Mouse (Mus musculus): ENCODE measurements around the gene 2300002M23Rik. TPM values are rescaled to one million over a fixed set of nuclear protein-coding genes. Genes with fewer than 3 reads are reported as not detected.

2300002M23Rik gene
- total RNA-seq, 1 experiment from 2014 or later, result not detected

DNA sequence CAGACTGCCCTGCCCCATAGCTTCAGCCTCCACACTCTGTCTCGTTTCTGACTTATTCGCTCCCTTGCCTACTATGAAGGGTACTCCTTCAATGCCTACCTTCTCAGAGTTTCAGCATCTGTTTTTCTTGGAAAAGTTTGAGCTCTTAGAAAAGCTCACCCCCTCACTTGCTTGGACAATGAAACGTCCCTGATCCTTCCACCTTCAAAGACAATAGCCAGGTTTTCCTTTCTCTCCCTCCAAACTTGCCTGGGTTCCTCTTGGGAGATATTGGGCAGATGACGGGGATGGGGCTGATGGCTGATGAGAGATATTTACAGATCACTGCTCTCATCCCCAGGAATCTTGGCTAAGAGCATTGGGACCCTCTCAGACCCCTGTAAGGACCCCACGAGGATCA is 12.9 kb upstream of the 2300002M23Rik start:
- no peak for ATAC-seq (replicated peaks; ENCODE audit: insufficient number of reproducible peaks, low FRiP score, low TSS enrichment, poor library complexity, severe bottlenecking)

- no peak for ATAC-seq (replicated peaks; ENCODE audit: insufficient number of reproducible peaks, low FRiP score, low TSS enrichment, poor library complexity, severe bottlenecking)
These were observed 12.4 kb upstream of the 2300002M23Rik start for GRCm38 (mm10) chr17:35554761-35555397.

DNA sequence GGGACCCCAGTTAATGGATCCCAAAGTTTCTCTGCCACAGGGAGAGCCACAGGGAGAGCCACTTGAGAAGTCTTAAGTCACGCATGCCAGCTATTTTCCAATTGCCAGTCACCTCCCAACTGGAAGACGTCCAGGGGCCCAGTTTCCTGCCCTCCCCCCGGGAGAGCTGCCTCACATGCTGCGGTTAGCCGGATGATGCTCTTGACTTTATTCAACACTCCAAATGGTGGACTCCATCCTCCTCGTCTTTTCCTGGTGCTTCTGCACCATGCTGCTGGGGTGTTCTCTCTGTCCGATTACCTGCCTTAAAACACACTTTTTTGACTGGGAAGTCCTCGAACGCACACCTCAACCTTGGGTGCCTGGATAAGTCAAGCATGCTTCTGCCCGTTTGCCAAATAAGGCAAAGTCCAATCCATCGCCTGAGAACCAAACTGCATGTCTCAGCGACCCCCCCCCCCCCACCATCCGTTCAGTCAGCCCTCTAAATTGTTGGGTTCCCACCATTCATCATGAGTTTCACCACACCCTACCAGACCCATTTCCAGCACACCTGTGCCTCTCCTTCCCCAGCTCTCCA is 11.0 kb upstream of the 2300002M23Rik start:
- no peak for ATAC-seq (replicated peaks; ENCODE audit: insufficient number of reproducible peaks, low FRiP score, low TSS enrichment, poor library complexity, severe bottlenecking)

DNA sequence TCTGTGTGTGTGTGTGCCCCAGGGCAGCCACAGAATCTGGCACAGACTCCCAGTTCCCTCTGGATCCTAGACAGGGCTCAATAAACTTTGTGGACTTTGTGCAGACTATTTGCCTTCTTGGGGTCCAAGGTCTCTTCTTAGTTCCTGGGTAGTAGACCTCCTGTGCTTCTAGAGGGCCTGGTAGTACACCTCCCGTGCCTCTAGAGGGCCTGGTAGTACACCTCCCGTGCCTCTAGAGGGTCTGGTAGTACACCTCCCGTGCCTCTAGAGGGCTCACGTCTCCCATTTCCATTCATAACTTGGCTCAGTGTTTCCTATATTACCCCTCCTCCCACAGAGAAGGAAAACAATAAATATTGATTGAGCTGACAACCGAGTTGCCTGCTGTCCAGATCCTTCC is 10.4 kb upstream of the 2300002M23Rik start:
- ATAC-seq (replicated peaks; ENCODE audit: insufficient number of reproducible peaks, low FRiP score, low TSS enrichment, poor library complexity, severe bottlenecking), result peak; percentile 47; the same call in 1 of the 2 replicates

GRCm38 (mm10) chr17:35557351-35557750 is 9.9 kb upstream of the 2300002M23Rik start:
- no peak; the same call in 1 of the 2 replicates for ATAC-seq (replicated peaks; ENCODE audit: insufficient number of reproducible peaks, low FRiP score, low TSS enrichment, poor library complexity, severe bottlenecking)

DNA sequence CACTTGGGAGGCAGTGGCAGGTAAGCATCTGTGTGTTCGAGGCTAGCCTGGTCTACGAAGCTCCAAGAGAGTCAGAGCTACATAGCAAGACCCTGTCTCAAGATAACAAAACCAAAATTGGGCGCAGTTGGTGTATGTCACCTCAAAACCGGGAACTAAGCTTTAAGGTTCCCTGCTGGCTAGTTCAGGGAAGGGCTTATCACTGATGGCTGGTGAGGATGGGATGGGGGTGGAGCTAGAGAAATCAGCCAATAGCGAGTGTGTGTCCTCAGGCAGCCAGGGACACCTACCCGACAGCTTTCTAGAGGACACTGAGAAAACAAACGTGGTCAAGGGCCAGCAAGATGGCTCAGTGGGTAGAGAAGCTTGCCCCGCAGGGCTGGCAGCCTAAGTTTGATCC is 9.0 kb upstream of the 2300002M23Rik start:
- no peak for ATAC-seq (replicated peaks; ENCODE audit: insufficient number of reproducible peaks, low FRiP score, low TSS enrichment, poor library complexity, severe bottlenecking)

GRCm38 (mm10) chr17:35567767-35568166 is 517 bp downstream of the 2300002M23Rik start:
- ATAC-seq (replicated peaks; ENCODE audit: insufficient number of reproducible peaks, low FRiP score, low TSS enrichment, poor library complexity, severe bottlenecking), result no peak

GRCm38 (mm10) chr17:35569091-35569944 is 2.1 kb downstream of the 2300002M23Rik start:
- ATAC-seq (replicated peaks; ENCODE audit: insufficient number of reproducible peaks, low FRiP score, low TSS enrichment, poor library complexity, severe bottlenecking), result no peak

DNA sequence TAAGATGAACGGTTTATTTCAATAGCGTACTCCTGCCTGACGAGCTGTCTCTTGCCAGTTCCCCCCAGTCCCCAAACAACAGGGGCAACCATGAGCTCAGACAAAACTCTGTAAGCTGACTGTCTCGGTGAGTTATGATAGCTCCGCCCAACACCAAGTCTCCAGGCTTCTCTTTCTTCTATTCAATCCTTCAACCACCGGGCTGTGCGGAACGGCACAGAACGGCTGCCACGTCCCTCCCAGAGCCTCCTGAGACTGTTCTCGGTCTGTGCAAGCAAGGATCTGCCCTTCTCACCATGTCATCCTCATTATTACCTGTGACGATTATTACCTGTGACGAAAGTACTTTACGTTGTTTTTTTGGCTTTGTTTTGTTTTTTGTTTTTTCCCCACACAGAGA is 3.6 kb downstream of the 2300002M23Rik start:
- ATAC-seq (replicated peaks; ENCODE audit: insufficient number of reproducible peaks, low FRiP score, low TSS enrichment, poor library complexity, severe bottlenecking), result no peak

DNA sequence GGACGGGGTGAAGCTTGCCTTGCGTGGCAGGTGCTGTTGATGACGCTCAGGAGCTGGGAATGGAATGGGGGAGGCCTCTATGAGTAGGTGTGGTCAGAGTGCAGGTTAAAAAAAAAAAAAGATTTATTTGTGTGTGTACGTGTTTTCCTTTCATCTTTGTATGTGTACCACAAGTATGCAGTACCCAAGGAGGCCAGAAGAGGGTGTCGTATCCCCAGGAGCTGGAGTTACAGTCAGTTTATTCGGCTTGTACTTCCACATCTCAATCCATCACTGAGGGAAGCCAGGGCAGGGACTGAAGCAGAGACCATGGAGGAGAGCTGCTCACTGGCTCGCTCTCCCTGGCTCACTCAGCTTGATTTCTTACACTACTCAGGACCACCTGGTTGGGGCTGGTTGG is 4.2 kb downstream of the 2300002M23Rik start:
- ATAC-seq (replicated peaks; ENCODE audit: insufficient number of reproducible peaks, low FRiP score, low TSS enrichment, poor library complexity, severe bottlenecking), result no peak

DNA sequence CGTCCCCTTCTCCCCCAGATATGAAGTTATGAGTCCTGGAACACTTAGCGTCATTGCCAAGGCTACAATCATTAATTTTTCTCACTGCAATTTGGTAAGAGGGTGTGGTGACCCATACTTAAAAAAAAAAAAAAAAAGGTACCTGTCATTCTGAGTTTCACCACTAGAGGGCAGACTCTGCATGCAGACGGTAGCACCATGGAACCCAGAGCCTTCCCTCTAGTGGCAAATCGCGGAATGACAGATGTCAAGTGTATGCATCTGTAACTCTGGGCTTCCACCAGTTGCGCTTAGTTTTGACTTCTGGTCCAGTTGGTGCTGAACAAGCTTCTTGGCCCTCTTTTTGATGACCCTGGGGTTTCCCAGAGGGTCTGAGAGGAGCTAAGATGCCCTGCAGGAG is 11.0 kb downstream of the 2300002M23Rik start:
- ATAC-seq (replicated peaks; ENCODE audit: insufficient number of reproducible peaks, low FRiP score, low TSS enrichment, poor library complexity, severe bottlenecking), result peak; percentile 83

DNA sequence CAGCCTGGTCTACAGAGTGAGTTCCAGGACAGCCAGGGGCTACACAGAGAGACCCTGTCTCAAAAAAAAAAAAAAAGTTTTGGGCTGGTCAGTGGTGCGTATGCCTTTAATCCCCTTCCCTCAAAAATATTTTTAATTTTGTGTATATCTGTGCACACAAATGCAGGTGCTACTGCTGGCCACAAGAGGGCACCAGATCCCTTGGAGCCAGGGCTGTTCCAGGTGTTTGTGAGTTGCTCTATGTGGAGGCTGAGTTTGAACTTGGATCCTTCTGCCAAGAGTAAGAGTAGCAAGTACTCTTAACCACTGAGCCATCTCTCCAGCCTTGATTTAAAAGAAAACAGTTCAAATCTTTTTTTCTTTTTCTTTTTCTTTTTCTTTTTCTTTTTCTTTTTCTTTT is 15.7 kb downstream of the 2300002M23Rik start:
- ATAC-seq (replicated peaks; ENCODE audit: insufficient number of reproducible peaks, low FRiP score, low TSS enrichment, poor library complexity, severe bottlenecking), result no peak

DNA sequence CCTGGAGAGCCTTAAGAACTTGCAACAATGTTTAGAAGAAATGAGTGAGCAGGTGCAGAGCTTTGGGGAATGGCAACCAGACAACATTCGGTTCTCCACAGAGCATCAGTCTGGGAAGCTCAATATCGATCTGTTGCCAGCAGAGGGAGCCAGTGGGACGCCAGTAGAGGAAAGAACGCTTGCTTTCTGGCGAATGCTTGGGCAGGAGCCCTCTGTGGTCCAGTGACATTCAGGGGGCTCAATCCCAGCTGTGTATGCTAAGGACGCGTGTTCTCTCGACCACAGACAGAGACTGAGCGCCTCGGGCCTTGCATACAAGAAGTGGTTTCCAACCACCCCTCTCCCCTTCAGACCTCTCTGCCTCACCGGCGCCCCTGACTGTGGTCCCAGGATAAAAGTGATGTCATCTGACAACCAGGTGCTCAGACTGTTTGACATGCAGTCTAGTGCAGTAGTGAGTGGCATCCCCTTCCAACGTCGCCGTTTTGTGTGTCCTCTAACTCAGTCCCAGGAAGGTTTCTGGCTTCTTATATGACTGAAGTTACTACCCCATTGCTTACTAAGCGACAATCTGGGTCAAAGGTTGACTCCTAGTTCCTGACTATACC is 17.2 kb downstream of the 2300002M23Rik start:
- peak; percentile 75; the same call in 1 of the 2 replicates for ATAC-seq (replicated peaks; ENCODE audit: insufficient number of reproducible peaks, low FRiP score, low TSS enrichment, poor library complexity, severe bottlenecking)

- ATAC-seq (replicated peaks; ENCODE audit: insufficient number of reproducible peaks, low FRiP score, low TSS enrichment, poor library complexity, severe bottlenecking), result no peak
These were observed 20.0 kb downstream of the 2300002M23Rik start for GRCm38 (mm10) chr17:35587291-35587690.

DNA sequence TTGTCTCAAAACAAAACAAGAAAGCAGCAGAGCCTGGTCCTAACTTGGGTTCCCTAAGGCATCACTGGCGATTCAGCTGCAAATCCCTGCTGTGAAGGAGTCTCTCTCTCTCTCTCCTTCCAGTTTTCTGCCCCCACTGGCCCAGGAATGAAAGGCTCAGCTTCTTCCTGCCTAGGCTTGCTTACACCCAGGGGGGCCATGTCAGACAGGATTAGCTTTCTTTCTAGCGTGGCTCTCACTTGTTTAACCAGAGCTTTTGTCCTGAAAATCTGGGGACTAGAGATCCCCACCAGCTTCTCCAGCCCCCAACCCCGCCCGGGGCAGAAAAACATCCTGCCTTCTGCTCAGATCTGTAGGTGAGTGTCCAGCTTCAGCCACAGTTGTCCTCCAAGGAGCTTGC is 21.1 kb downstream of the 2300002M23Rik start:
- no peak for ATAC-seq (replicated peaks; ENCODE audit: insufficient number of reproducible peaks, low FRiP score, low TSS enrichment, poor library complexity, severe bottlenecking)

GRCm38 (mm10) chr17:35590410-35591218 is 23.4 kb downstream of the 2300002M23Rik start:
- ATAC-seq (replicated peaks; ENCODE audit: insufficient number of reproducible peaks, low FRiP score, low TSS enrichment, poor library complexity, severe bottlenecking), result peak; percentile 89

- no peak for ATAC-seq (replicated peaks; ENCODE audit: insufficient number of reproducible peaks, low FRiP score, low TSS enrichment, poor library complexity, severe bottlenecking)
These were observed 23.9 kb downstream of the 2300002M23Rik start for GRCm38 (mm10) chr17:35591219-35591578.

GRCm38 (mm10) chr17:35591731-35592130 is 24.5 kb downstream of the 2300002M23Rik start:
- no peak for ATAC-seq (replicated peaks; ENCODE audit: insufficient number of reproducible peaks, low FRiP score, low TSS enrichment, poor library complexity, severe bottlenecking)

DNA sequence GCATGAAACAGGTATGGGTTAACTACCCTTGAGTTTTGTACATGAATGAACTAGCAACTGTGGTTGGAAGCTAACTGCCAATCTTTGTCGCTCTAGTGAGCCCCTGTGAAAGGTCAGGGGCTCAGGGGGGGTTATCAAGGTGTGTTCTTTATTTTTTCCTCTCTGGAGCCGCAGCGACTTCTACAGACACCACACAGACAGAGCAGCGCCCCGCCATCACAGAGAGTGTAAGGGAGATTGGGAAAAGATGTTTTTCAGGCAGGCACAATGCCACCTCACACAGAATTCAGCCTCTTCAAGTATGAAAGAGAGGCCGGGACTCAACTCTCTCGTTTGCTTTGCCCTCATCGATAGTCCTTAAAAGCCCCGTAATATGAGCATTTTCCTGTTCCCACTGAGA is 24.9 kb downstream of the 2300002M23Rik start:
- no peak for ATAC-seq (replicated peaks; ENCODE audit: insufficient number of reproducible peaks, low FRiP score, low TSS enrichment, poor library complexity, severe bottlenecking)
